In genomic region chr10:77969973-77970325, GRCm38 (mm10) we compare ENCODE assay signal across 8 mouse cellular contexts. TPM values are rescaled to one million over a fixed set of nuclear protein-coding genes. Genes with fewer than 3 reads are reported as not detected.
A peak's percentile ranks its signal among the peaks of the same experiment; 100 is the strongest.
DNase-seq lines count a peak whose midpoint lies in the region; ATAC-seq and TF ChIP-seq lines count a peak whose summit lies in the region.
"Had no signal": no experiment of that assay in that cellular context is flagged by ENCODE, and none has a peak within 500 bp of the region (broad histone marks: within the 10 kb centered on the region; RNA-seq: fewer than 3 reads in every experiment).

No protein-coding gene starts in this region.

- 22% methylated on average over 8 of the region's 8 CpGs for WGBS in liver, adult 2 months
- WGBS in forebrain, embryonic 13.5 days = 15% methylated on average over 8 of the region's 8 CpGs
- WGBS in limb, embryonic 15.5 days = 17% methylated on average over 8 of the region's 8 CpGs
- 17% methylated on average over 8 of the region's 8 CpGs for WGBS in stomach, embryonic 14.5 days

- no peak; the same call in 1 of the 2 replicates for ATAC-seq in forebrain, embryonic 13.5 days
- no peak for ATAC-seq in limb, embryonic 15.5 days (ENCODE audit: insufficient number of reproducible peaks, low FRiP score, low TSS enrichment, low read depth)
- ATAC-seq in stomach, embryonic 14.5 days (ENCODE audit: insufficient number of reproducible peaks, insufficient read depth, low FRiP score, low read depth) = no peak
- no peak for ATAC-seq in megakaryocyte-erythroid progenitor cell, adult 5-6 weeks (replicated peaks; ENCODE audit: low FRiP score, low TSS enrichment, poor library complexity, severe bottlenecking)

- H3K79me2 ChIP-seq in liver, adult 2 months (ENCODE audit: control insufficient read depth, insufficient read depth, low read length) = no peaks in the 10 kb centered on the region

- no peak for TF ChIP-seq CTCF in liver, adult 2 months (IDR thresholded peaks at IDR 0.05; ENCODE audit: low read depth, low read length)

- peak overlapping the region; percentile 42 for H3K27ac ChIP-seq in liver, adult 2 months (replicated peaks; ENCODE audit: insufficient read depth, low read depth, low read length)
- no peak overlapping the region for H3K27ac ChIP-seq in forebrain, embryonic 13.5 days
- no peak overlapping the region for H3K27ac ChIP-seq in limb, embryonic 15.5 days
- H3K27ac ChIP-seq in stomach, embryonic 14.5 days (ENCODE audit: low read length) = no peak overlapping the region

- no peak overlapping the region; the same call in none of the 2 replicates for H3K9ac ChIP-seq in liver, adult 2 months (ENCODE audit: low read depth, low read length)
- peak overlapping the region; percentile 66 for H3K9ac ChIP-seq in forebrain, embryonic 13.5 days
- H3K9ac ChIP-seq in limb, embryonic 15.5 days = no peak overlapping the region
- no peak overlapping the region for H3K9ac ChIP-seq in stomach, embryonic 14.5 days (replicated peaks; ENCODE audit: low read depth, low read length)

- no peak for TF ChIP-seq POLR2A in liver, adult 2 months (IDR thresholded peaks at IDR 0.05; ENCODE audit: extremely low read depth, insufficient read depth, low read length)

- peaks cover 2% of the 10 kb centered on the region; the same call in 1 of the 2 replicates for H3K4me1 ChIP-seq in liver, adult 2 months (ENCODE audit: control insufficient read depth, insufficient read depth, low read length)
- peaks cover 6% of the 10 kb centered on the region; the same call in 1 of the 2 replicates for H3K4me1 ChIP-seq in forebrain, embryonic 13.5 days
- peaks cover 14% of the 10 kb centered on the region for H3K4me1 ChIP-seq in limb, embryonic 15.5 days
- peaks cover 10% of the 10 kb centered on the region; the same call in 1 of the 2 replicates for H3K4me1 ChIP-seq in stomach, embryonic 14.5 days (ENCODE audit: control insufficient read depth, insufficient read depth, low read length)

- H3K9me3 ChIP-seq in forebrain, embryonic 13.5 days (replicated peaks) = no peaks in the 10 kb centered on the region
- no peaks in the 10 kb centered on the region for H3K9me3 ChIP-seq in limb, embryonic 15.5 days
- no peaks in the 10 kb centered on the region for H3K9me3 ChIP-seq in stomach, embryonic 14.5 days (ENCODE audit: control insufficient read depth, low read depth, low read length)

- H3K27me3 ChIP-seq in liver, adult 2 months (ENCODE audit: control insufficient read depth, insufficient read depth, low read length) = peaks cover 5% of the 10 kb centered on the region; the same call in 1 of the 2 replicates
- peaks cover 33% of the 10 kb centered on the region for H3K27me3 ChIP-seq in forebrain, embryonic 13.5 days
- H3K27me3 ChIP-seq in limb, embryonic 15.5 days = peaks cover 28% of the 10 kb centered on the region
- 0 out of 2 replicates have a peak, but pooled peaks cover 10% of the 10 kb centered on the region for H3K27me3 ChIP-seq in stomach, embryonic 14.5 days (ENCODE audit: control insufficient read depth, insufficient read depth, low read length)

- no peaks in the 10 kb centered on the region for H3K36me3 ChIP-seq in liver, adult 2 months (ENCODE audit: control insufficient read depth, insufficient read depth, low read length)
- H3K36me3 ChIP-seq in forebrain, embryonic 13.5 days (ENCODE audit: poor library complexity, severe bottlenecking) = no peaks in the 10 kb centered on the region
- H3K36me3 ChIP-seq in limb, embryonic 15.5 days = no peaks in the 10 kb centered on the region
- H3K36me3 ChIP-seq in stomach, embryonic 14.5 days (ENCODE audit: control insufficient read depth, insufficient read depth, low read length) = no peaks in the 10 kb centered on the region

- no peak for DNase-seq in liver, adult 2 months (ENCODE audit: extremely low read depth, low read depth, low spot score)
- DNase-seq in liver = no peak
- DNase-seq in left cerebral cortex, adult 18-20 months (ENCODE audit: low spot score in 2 of 2) = no peak

- peak overlapping the region; percentile 41; the same call in 1 of the 2 replicates for H3K4me3 ChIP-seq in liver, adult 2 months (ENCODE audit: insufficient read depth, low read depth, low read length)
- H3K4me3 ChIP-seq in forebrain, embryonic 13.5 days = peak overlapping the region; percentile 40
- H3K4me3 ChIP-seq in limb, embryonic 15.5 days = peak overlapping the region; percentile 33
- H3K4me3 ChIP-seq in stomach, embryonic 14.5 days (ENCODE audit: low read depth, low read length) = no peak overlapping the region
- H3K4me3 ChIP-seq: erythroblast, embryonic 14.5 days had no signal

- H3K4me2 ChIP-seq in forebrain, embryonic 13.5 days = peak overlapping the region; percentile 72
- H3K4me2 ChIP-seq in limb, embryonic 15.5 days = peak overlapping the region; percentile 58
- H3K4me2 ChIP-seq in stomach, embryonic 14.5 days (replicated peaks; ENCODE audit: low read depth, low read length) = peak overlapping the region; percentile 52

RNA-seq across cellular contexts. Expression of gene Trpm2, which starts 0.4 kb away (rescaled TPM):
- 3.1 and 4.1 TPM in 2 replicates for total RNA-seq in liver, adult 2 months (2014; rRNA removed)
- polyA plus RNA-seq in liver, adult 2 months (2012; rRNA removed) = 2.1 and 3.3 TPM in 2 replicates
- 1.4 and 1.6 TPM in 2 replicates for polyA plus RNA-seq in forebrain, embryonic 13.5 days (2015; fragmentation: Nextera tagmentation; extraction: Ambion mirVana)
- 0.50 and 0.51 TPM in 2 replicates for polyA plus RNA-seq in limb, embryonic 15.5 days (2015; fragmentation: Nextera tagmentation; extraction: Ambion mirVana)
- 1.5 TPM in 2 replicates for polyA plus RNA-seq in stomach, embryonic 14.5 days (2014; fragmentation: Nextera tagmentation; extraction: Ambion mirVana)
- 10 to 100 TPM; 47.5 to 51.9 TPM for total RNA-seq in left cerebral cortex, adult 18-20 months (2021)
- total RNA-seq in megakaryocyte-erythroid progenitor cell, adult 5-6 weeks (2014; fragmentation: Nextera tagmentation) = 0.15 TPM in 1 of 2 replicates, not detected in the other
- 0.23 TPM in 1 of 2 replicates, not detected in the other for total RNA-seq in megakaryocyte-erythroid progenitor cell, adult 5-6 weeks (2017)

RNA-seq across cellular contexts. Expression of gene 1810043G02Rik, which starts 8.4 kb away (rescaled TPM):
- total RNA-seq in liver, adult 2 months (2014; rRNA removed) = 5.9 and 8.0 TPM in 2 replicates
- polyA plus RNA-seq in liver, adult 2 months (2012; rRNA removed) = 13.2 and 13.7 TPM in 2 replicates
- 26.7 and 36.1 TPM in 2 replicates for polyA plus RNA-seq in forebrain, embryonic 13.5 days (2015; fragmentation: Nextera tagmentation; extraction: Ambion mirVana)
- 23.7 and 24.2 TPM in 2 replicates for polyA plus RNA-seq in limb, embryonic 15.5 days (2015; fragmentation: Nextera tagmentation; extraction: Ambion mirVana)
- polyA plus RNA-seq in stomach, embryonic 14.5 days (2014; fragmentation: Nextera tagmentation; extraction: Ambion mirVana) = 36.7 and 38.1 TPM in 2 replicates
- total RNA-seq in left cerebral cortex, adult 18-20 months (2021) = 10 to 100 TPM; 33.9 to 36.1 TPM
- 6.0 and 18.0 TPM in 2 replicates for total RNA-seq in megakaryocyte-erythroid progenitor cell, adult 5-6 weeks (2014; fragmentation: Nextera tagmentation)
- 5.2 and 10.6 TPM in 2 replicates for total RNA-seq in megakaryocyte-erythroid progenitor cell, adult 5-6 weeks (2017)

RNA-seq across cellular contexts. Expression of gene Pfkl, which starts 39.9 kb away (rescaled TPM):
- 17.5 and 21.1 TPM in 2 replicates for total RNA-seq in liver, adult 2 months (2014; rRNA removed)
- polyA plus RNA-seq in liver, adult 2 months (2012; rRNA removed) = 38.6 and 46.0 TPM in 2 replicates
- polyA plus RNA-seq in forebrain, embryonic 13.5 days (2015; fragmentation: Nextera tagmentation; extraction: Ambion mirVana) = 98.0 and 114 TPM in 2 replicates
- polyA plus RNA-seq in limb, embryonic 15.5 days (2015; fragmentation: Nextera tagmentation; extraction: Ambion mirVana) = 164 and 168 TPM in 2 replicates
- 161 and 196 TPM in 2 replicates for polyA plus RNA-seq in stomach, embryonic 14.5 days (2014; fragmentation: Nextera tagmentation; extraction: Ambion mirVana)
- 100 to 1,000 TPM; 147 TPM for total RNA-seq in left cerebral cortex, adult 18-20 months (2021)
- total RNA-seq in megakaryocyte-erythroid progenitor cell, adult 5-6 weeks (2014; fragmentation: Nextera tagmentation) = 40.4 and 44.0 TPM in 2 replicates
- 26.4 and 51.9 TPM in 2 replicates for total RNA-seq in megakaryocyte-erythroid progenitor cell, adult 5-6 weeks (2017)
